Mouse (Mus musculus) intestine, postnatal 0 days (tissue): ENCODE results near the gene Pamr1. TPM values are rescaled to one million over a fixed set of nuclear protein-coding genes. Genes with fewer than 3 reads are reported as not detected.
A peak's percentile ranks its signal among the peaks of the same experiment; 100 is the strongest.

Source experiments
- ATAC-seq: fragments of 200-750 bp; cut with Nextera tagmentation; 2 replicates; pipeline ENCODE4 v1.8.0; 2017; ENCODE audit warnings: mild to moderate bottlenecking, moderate TSS enrichment, moderate library complexity
- H3K27ac ChIP-seq: fragments of 300-500 bp; sonication (generic); 2 replicates; pipeline ENCODE4 v1.5.1; 2014; ENCODE audit warnings: mild to moderate bottlenecking, low read depth, low read length, moderate library complexity
- H3K27me3 ChIP-seq: fragments of 300-500 bp; sonication (generic); replicated peaks from 2 replicates; pipeline ENCODE4 v1.6.1; 2014; ENCODE audit warnings: low read length, mixed read lengths; ENCODE audit not compliant: control insufficient read depth, insufficient read depth
- H3K36me3 ChIP-seq: fragments of 300-500 bp; sonication (generic); 2 replicates; pipeline ENCODE4 v1.6.1; 2014; ENCODE audit warnings: mild to moderate bottlenecking, moderate library complexity; ENCODE audit not compliant: control insufficient read depth, insufficient read depth
- H3K4me1 ChIP-seq: fragments of 300-500 bp; sonication (generic); replicated peaks from 2 replicates; pipeline ENCODE4 v1.6.1; 2014; ENCODE audit warnings: antibody characterized with exemption, low read length, mixed read lengths; ENCODE audit not compliant: control insufficient read depth, insufficient read depth
- H3K4me2 ChIP-seq: fragments of 300-500 bp; sonication (generic); replicated peaks from 2 replicates; pipeline ENCODE4 v1.6.1; 2014; ENCODE audit warnings: low read depth, mild to moderate bottlenecking, moderate library complexity
- H3K4me3 ChIP-seq: fragments of 300-500 bp; sonication (generic); 2 replicates; pipeline ENCODE4 v1.5.1; 2014; ENCODE audit warnings: low read depth, low read length
- H3K9ac ChIP-seq: fragments of 300-500 bp; sonication (generic); 2 replicates; pipeline ENCODE4 v1.6.1; 2014; ENCODE audit warnings: mild to moderate bottlenecking, low read depth, low read length
- H3K9me3 ChIP-seq: fragments of 300-500 bp; sonication (generic); 2 replicates; pipeline ENCODE4 v1.6.1; 2016; ENCODE audit warnings: mixed run types; ENCODE audit not compliant: control insufficient read depth
- CTCF ChIP-seq: sonication (generic); IDR thresholded peaks from 2 replicates; pipeline ENCODE4 v1.5.1; 2016; ENCODE audit warnings: low read depth, mild to moderate bottlenecking, control low read depth, antibody characterized with exemption, moderate library complexity
- WGBS: fragments of 180-500 bp; shearing (Covaris S2); extraction: QIAGEN DNeasy Blood & Tissue Kit; methylation state at CpG from one replicate; pipeline ENCODE4 v1.1.7; 2014; 5-methylcytosine and 5-hydroxymethylcytosine counted together
- polyA plus RNA-seq: library from polyadenylated mRNA; unstranded; fragments of >200 nt; fragmentation: Nextera tagmentation; extraction: Ambion mirVana; gene quantifications from 2 replicates; pipeline ENCODE4 v1.2.1, GENCODE M21; 2015

Gene Pamr1
- polyA plus RNA-seq, 1 experiment from 2014 or later = 19.0 TPM

DNA sequence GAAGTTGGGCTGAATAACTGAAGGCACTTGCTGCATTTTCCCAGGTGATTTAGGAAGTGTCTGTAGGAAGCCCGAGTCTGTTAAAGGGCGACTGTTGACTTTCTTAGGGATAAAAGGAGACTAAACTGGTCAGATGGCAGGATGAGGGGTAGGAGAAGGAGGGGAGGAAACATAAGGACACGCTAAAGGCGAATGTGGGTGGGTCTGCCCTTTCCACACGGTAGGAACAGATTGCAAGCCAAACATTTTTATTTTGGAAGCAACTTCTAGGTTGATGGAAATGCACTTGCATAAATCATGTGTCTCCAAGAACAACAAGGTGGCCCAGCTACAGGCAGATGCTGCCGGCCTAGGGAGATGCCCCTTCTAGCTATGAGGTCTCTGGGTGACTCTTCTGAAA, 127.6 kb downstream of the Pamr1 start:
- no peak for ATAC-seq
- Histone ChIP-seq H3K4me2 (no peak overlapping the region), H3K27me3 (no peaks in the 10 kb centered on the region), H3K9ac (no peak overlapping the region), H3K27ac (no peak overlapping the region), H3K4me3 (no peak overlapping the region), H3K9me3 (no peaks in the 10 kb centered on the region), H3K36me3 (no peaks in the 10 kb centered on the region), H3K4me1 (no peaks in the 10 kb centered on the region)
- WGBS = 68% methylated on average over 6 of the region's 6 CpGs
- TF ChIP-seq CTCF = no peak

- Histone ChIP-seq H3K9me3 (no peaks in the 10 kb centered on the region), H3K4me2 (no peak overlapping the region), H3K9ac (no peak overlapping the region), H3K4me1 (no peaks in the 10 kb centered on the region), H3K36me3 (no peaks in the 10 kb centered on the region), H3K27me3 (no peaks in the 10 kb centered on the region), H3K4me3 (no peak overlapping the region), H3K27ac (no peak overlapping the region)
- no peak for ATAC-seq
- no peak for TF ChIP-seq CTCF
- 72% methylated on average over 7 of the region's 7 CpGs for WGBS
Observed at GRCm38 (mm10) chr2:102681351-102681750, 131.5 kb downstream of the Pamr1 start.

DNA sequence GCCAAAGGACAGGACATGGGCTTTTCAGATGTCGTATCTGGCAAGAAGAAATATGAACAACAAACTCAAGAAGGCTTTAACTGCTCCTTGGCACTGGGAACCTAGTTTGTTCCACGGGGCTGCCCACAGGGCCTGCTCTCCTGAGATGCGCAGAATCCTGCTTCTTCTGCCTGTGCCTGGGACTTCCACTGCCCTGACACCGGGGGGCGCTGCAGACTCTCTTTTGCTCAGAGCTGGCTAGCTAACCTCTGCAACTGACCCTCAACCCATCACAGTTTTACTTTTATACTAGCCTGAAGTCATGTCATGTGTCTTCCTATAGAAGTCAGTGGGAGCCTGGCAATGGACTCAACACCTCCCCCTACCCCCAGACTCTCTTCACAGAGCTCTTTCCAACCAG, 132.4 kb downstream of the Pamr1 start:
- ATAC-seq = no peak
- Histone ChIP-seq H3K9me3 (no peaks in the 10 kb centered on the region), H3K36me3 (no peaks in the 10 kb centered on the region), H3K27ac (no peak overlapping the region), H3K4me3 (no peak overlapping the region), H3K4me2 (no peak overlapping the region), H3K4me1 (no peaks in the 10 kb centered on the region), H3K27me3 (no peaks in the 10 kb centered on the region), H3K9ac (no peak overlapping the region)
- 46% methylated on average over 5 of the region's 5 CpGs for WGBS
- peak; percentile 74 for TF ChIP-seq CTCF

DNA sequence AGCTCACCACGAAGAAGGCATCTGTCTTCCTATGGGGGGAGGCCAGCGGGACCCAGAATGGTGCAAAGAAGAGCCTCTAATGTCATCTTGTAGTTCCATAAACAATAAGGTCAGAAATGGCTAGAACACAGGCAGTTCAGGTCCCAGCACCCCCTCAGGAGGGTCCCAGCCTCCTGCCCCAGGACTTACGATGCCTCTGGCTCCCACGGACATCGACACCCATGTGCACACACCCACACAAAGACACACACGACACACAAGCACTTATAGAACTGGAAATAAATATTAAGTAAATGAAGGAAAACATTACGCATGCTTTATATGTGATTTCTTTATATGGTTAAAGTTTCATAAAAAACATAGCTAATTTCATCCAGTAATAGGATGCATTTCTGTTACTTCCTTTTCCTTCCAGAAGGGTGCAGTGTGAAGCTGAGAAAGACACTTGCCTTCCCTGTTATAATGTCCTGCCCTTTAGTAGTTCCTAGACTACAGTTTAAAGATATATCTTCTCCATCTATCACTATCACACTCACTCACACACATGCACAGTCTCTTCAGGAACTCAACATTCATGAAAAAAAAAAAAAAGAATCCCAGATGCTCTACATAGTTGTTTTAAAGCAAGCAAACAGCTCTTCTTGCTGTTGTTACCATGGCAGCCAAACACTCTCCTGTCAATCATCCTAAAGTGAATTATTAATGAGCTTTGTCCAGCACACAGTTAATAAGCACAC, 135.7 kb downstream of the Pamr1 start:
- H3K9me3 ChIP-seq = no peaks in the 10 kb centered on the region
- no peak overlapping the region for H3K4me2 ChIP-seq
- no peaks in the 10 kb centered on the region for H3K27me3 ChIP-seq
- no peaks in the 10 kb centered on the region for H3K4me1 ChIP-seq
- H3K27ac ChIP-seq = no peak overlapping the region
- no peak overlapping the region for H3K9ac ChIP-seq
- no peaks in the 10 kb centered on the region for H3K36me3 ChIP-seq
- TF ChIP-seq CTCF = peak; percentile 75
- WGBS = 84% methylated on average over 7 of the region's 7 CpGs
- H3K4me3 ChIP-seq = no peak overlapping the region
- ATAC-seq = no peak

DNA sequence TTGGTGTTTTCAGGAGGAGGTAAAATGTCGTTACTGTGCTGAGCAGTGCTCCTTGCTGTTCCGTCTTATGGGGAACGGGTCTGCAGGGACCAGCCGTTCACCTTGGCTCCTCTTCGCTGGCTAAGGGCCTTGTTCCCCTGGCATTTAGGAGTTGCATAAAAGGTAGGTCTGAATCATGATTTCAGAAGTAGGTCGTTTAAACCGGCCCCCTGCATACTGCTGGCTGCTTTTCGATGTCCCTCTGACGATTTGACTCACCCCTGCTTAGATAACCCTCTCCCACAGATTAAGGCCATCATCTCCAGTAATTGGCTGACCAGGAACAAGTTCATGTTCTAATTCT, 136.3 kb downstream of the Pamr1 start:
- Histone ChIP-seq H3K4me3 (no peak overlapping the region), H3K9me3 (no peaks in the 10 kb centered on the region), H3K4me2 (no peak overlapping the region), H3K4me1 (no peaks in the 10 kb centered on the region), H3K27me3 (no peaks in the 10 kb centered on the region), H3K27ac (no peak overlapping the region), H3K9ac (no peak overlapping the region), H3K36me3 (no peaks in the 10 kb centered on the region)
- WGBS = 56% methylated on average over 9 of the region's 9 CpGs
- ATAC-seq = no peak
- TF ChIP-seq CTCF = no peak

Other genes with a start within 250 kb of the Pamr1 start
- 10.7 and 12.3 TPM in 2 replicates for gene Trim44, start 142.2 kb upstream of the Pamr1 start, polyA plus RNA-seq
- gene Fjx1, start 97.5 kb upstream of the Pamr1 start, polyA plus RNA-seq = 3.8 TPM in 2 replicates
- gene Slc1a2, start 108.6 kb downstream of the Pamr1 start, polyA plus RNA-seq = 0.09 and 0.27 TPM in 2 replicates